Mouse (Mus musculus): ENCODE data around the gene Washc1.

DNA sequence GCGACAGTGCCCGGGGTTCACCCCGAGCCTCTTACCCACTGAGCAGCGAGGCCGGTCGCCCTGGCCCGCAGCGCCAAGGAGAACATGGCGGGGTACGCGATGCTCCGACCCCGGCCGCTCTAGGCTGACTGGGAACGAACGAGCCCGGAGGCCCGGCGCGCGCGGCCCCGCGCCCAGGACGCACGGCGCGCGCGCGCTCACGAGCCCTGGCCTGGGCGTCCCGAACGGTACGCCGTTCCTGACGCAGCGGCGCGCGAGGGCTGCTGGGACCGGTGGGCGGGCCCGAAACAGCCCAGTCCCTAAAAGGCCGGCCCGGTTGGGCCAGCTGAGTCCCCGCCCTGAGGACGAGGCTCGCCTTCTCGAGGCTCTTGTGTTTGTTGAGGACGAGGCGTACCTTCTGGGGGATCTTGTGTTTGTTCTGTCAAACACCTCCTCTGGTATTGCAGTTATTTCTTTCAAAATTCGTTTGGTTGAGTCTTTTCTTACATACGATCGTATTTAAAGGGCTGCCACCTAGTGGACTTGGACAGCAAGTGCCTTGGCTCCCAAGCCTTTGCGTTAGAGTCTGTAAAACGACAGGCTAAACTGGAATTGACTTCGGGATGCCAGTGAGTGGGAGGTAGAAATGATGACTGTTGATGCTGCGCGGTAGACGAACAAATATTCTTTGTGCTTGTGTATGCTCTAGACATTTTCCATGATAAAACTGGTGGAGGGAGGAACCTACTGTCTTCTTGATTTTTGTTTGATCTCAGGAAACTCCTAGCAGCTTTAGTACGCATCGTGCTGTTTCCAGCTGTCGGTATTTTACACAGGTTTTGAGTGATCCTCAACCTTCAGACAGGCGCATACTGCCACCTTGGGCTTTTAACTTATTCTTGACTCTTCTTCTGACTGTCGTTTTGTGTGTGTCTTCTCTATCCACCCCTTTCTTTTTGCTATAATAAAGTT, 9.7 kb upstream of the Washc1 start, which contains the start of gene Ndufv2:
- TF ChIP-seq CTCF (IDR thresholded peaks at IDR 0.05; ENCODE audit: low read depth, low read length) (peak; percentile 56; the same call in 1 of the 2 replicates), GATA2 (IDR thresholded peaks at IDR 0.05; ENCODE audit: borderline replicate concordance, low read depth, low read length) (no peak), TAL1 (conservative IDR thresholded peaks at IDR 0.05; ENCODE audit: low read depth, low read length) (no peak), POLR2AphosphoS5 (IDR thresholded peaks at IDR 0.05; ENCODE audit: insufficient replicate concordance, low read depth, low read length) (no peak)

All from G1E (cell line).